Comparison of ENCODE assay signal across 9 mouse cellular contexts in the genomic region with DNA sequence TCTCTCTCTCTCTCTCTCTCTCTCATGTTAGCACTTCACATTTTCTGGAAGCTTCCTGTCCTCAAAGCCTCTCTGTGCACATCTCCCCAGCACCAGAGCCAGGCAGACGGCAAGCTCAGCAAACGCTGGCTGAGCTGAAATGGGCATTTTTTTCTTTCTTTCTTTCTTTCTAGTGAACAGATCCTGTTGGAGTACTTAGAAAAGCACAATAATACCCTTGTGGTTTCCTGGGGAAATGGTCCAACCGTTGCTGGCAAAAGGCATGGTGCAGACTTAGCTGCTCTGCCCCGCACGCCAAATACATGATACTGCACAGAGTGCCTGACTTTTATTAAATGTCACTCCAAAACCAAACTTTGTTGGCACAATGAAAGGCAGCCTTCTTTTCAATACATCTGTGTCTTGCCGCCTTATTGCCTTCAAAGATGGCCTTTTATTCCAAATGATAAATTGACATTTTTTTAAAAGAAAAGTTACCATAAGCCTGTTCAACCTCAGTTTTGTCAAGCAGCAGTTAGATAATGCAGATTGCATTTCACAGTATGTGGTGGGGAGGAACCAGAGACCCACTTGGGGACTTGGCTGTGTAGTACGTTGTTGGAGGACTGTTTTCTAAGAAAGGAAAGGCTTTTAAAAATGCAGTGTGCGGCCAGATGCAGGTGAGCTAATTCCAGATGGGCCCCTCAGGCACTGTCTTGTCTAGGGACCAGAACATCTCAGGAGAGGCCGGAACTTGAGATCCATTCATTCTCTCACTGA. TPM values are rescaled to one million over a fixed set of nuclear protein-coding genes. Genes with fewer than 3 reads are reported as not detected.
A peak's percentile ranks its signal among the peaks of the same experiment; 100 is the strongest.
DNase-seq lines count a peak whose midpoint lies in the region; ATAC-seq and TF ChIP-seq lines count a peak whose summit lies in the region.
"Had no signal": no experiment of that assay in that cellular context is flagged by ENCODE, and none has a peak within 500 bp of the region (broad histone marks: within the 10 kb centered on the region; RNA-seq: fewer than 3 reads in every experiment).

No protein-coding gene starts in this region.

- TF ChIP-seq CTCF in midbrain, postnatal 0 days (IDR thresholded peaks at IDR 0.05), result peak; percentile 35
- TF ChIP-seq CTCF in lung, postnatal 0 days (IDR thresholded peaks at IDR 0.05), result no peak

- no peak overlapping the region for H3K4me3 ChIP-seq in midbrain, postnatal 0 days (ENCODE audit: low read depth, low read length)
- no peak overlapping the region for H3K4me3 ChIP-seq in lung, postnatal 0 days (ENCODE audit: low read depth, low read length)

- 41% methylated on average over 9 of the region's 9 CpGs for WGBS in midbrain, postnatal 0 days
- 67% methylated on average over 9 of the region's 9 CpGs for WGBS in lung, postnatal 0 days

- intact Hi-C loops in left cerebral cortex, postnatal 4 days (cut with DNase I), result loop anchor here (10.0 kb wide), 1 partner anchor 94 kb away; no protein-coding TSS in a partner anchor

- TF ChIP-seq EP300 in lung, postnatal 0 days (IDR thresholded peaks at IDR 0.05), result no peak

- H3K4me2 ChIP-seq in midbrain, postnatal 0 days (ENCODE audit: low read depth, low read length, poor library complexity, severe bottlenecking), result no peak overlapping the region
- no peak overlapping the region for H3K4me2 ChIP-seq in lung, postnatal 0 days (replicated peaks; ENCODE audit: low read depth, low read length)

- H3K9me3 ChIP-seq in midbrain, postnatal 0 days (ENCODE audit: low read length), result no peaks in the 10 kb centered on the region
- no peaks in the 10 kb centered on the region for H3K9me3 ChIP-seq in lung, postnatal 0 days (ENCODE audit: low read length)

- H3K27me3 ChIP-seq in midbrain, postnatal 0 days (ENCODE audit: insufficient read depth, low read length), result no peaks in the 10 kb centered on the region
- H3K27me3 ChIP-seq in lung, postnatal 0 days (replicated peaks; ENCODE audit: insufficient read depth, low read length), result no peaks in the 10 kb centered on the region

- H3K9ac ChIP-seq in midbrain, postnatal 0 days (replicated peaks; ENCODE audit: low read length, poor library complexity, severe bottlenecking), result no peak overlapping the region
- H3K9ac ChIP-seq in lung, postnatal 0 days (replicated peaks; ENCODE audit: low read depth), result no peak overlapping the region

- peaks cover 14% of the 10 kb centered on the region for H3K4me1 ChIP-seq in midbrain, postnatal 0 days (ENCODE audit: insufficient read depth, low read length)
- peaks cover 9% of the 10 kb centered on the region; the same call in 1 of the 2 replicates for H3K4me1 ChIP-seq in lung, postnatal 0 days (ENCODE audit: insufficient read depth, low read depth, low read length)

- H3K27ac ChIP-seq in midbrain, postnatal 0 days (ENCODE audit: low read depth, low read length), result 0 out of 2 replicates have a peak overlapping the region, but pooled peaks have one; percentile 57
- H3K27ac ChIP-seq in lung, postnatal 0 days (ENCODE audit: low read length), result no peak overlapping the region

- ATAC-seq in midbrain, postnatal 0 days (ENCODE audit: low FRiP score), result no peak
- ATAC-seq in lung, postnatal 0 days, result no peak

- DNase-seq in left cerebral cortex, postnatal 4 days, result peak; percentile 61
- no peak for DNase-seq in left cerebral cortex, adult 11 months (ENCODE audit: low spot score)
- peak; percentile 65 for DNase-seq in fibroblast of lung, adult 2 months (ENCODE audit: low read depth)
- DNase-seq in heart, postnatal 4 days, result peak; percentile 34
- DNase-seq in midbrain, postnatal 0 days (ENCODE audit: low spot score), result peak; percentile 72
- DNase-seq in yolk sac, embryonic 10.5 days (ENCODE audit: low spot score), result no peak
- no peak for DNase-seq in lung, postnatal 0 days (ENCODE audit: low spot score)

- no peaks in the 10 kb centered on the region for H3K36me3 ChIP-seq in midbrain, postnatal 0 days (ENCODE audit: insufficient read depth, low read length)
- 0 out of 2 replicates have a peak, but pooled peaks cover 4% of the 10 kb centered on the region for H3K36me3 ChIP-seq in lung, postnatal 0 days (ENCODE audit: insufficient read depth, low read length)

RNA-seq across cellular contexts. Expression of gene Zfp957, which starts 46.9 kb away (rescaled TPM):
- not detected for total RNA-seq in left cerebral cortex, postnatal 4 days (2021)
- total RNA-seq in heart, postnatal 4 days (2021), result not detected
- not detected in 2 replicates for total RNA-seq in midbrain, postnatal 0 days (2014; rRNA removed)
- 0.07 TPM in 1 of 2 replicates, not detected in the other for polyA plus RNA-seq in midbrain, postnatal 0 days (2015; fragmentation: Nextera tagmentation; extraction: Ambion mirVana)
- polyA plus RNA-seq in lung, postnatal 0 days (2015; fragmentation: Nextera tagmentation; extraction: Ambion mirVana), result not detected in 2 replicates
- total RNA-seq: adrenal gland, postnatal 36 days; neutrophil, adult 5-6 weeks had no signal

Comparison
In these comparisons a context has a peak if more than half of its experiments do, and no peak if none do; other contexts are left out.
1. DNase-seq: peak in left cerebral cortex, postnatal 4 days (single experiment), fibroblast of lung, adult 2 months (single experiment), heart, postnatal 4 days (single experiment) and midbrain, postnatal 0 days (single experiment); none in left cerebral cortex, adult 11 months (single experiment), yolk sac, embryonic 10.5 days (single experiment) and lung, postnatal 0 days (single experiment).